Mouse (Mus musculus) liver, embryonic 12.5 days (tissue): ENCODE measurements around the gene 2200002D01Rik. TPM values are rescaled to one million over a fixed set of nuclear protein-coding genes. Genes with fewer than 3 reads are reported as not detected.
"Not testable (repeated sequence)": the region's sequence is repeated elsewhere in the genome, so short reads cannot be mapped to it uniquely, and the experiment has no call there.

ENCODE experiments used
- ATAC-seq: fragments of 200-750 bp; cut with Nextera tagmentation; 2 replicates; pipeline ENCODE4 v1.8.0; 2017; ENCODE audit warnings: moderate number of reproducible peaks, mild to moderate bottlenecking, moderate library complexity
- H3K27ac ChIP-seq: fragments of 300-500 bp; sonication (generic); 2 replicates; pipeline ENCODE4 v1.5.1; 2016; ENCODE audit warnings: mild to moderate bottlenecking
- H3K27me3 ChIP-seq: fragments of 300-500 bp; sonication (generic); replicated peaks from 2 replicates; pipeline ENCODE4 v1.6.1; 2016; ENCODE audit warnings: mild to moderate bottlenecking, moderate library complexity
- H3K36me3 ChIP-seq: fragments of 300-500 bp; sonication (generic); 2 replicates; pipeline ENCODE4 v1.6.1; 2016; ENCODE audit warnings: mild to moderate bottlenecking, moderate library complexity
- H3K4me1 ChIP-seq: fragments of 300-500 bp; sonication (generic); 2 replicates; pipeline ENCODE4 v1.6.1; 2016
- H3K4me2 ChIP-seq: fragments of 300-500 bp; sonication (generic); 2 replicates; pipeline ENCODE4 v1.6.1; 2016; ENCODE audit warnings: mild to moderate bottlenecking, moderate library complexity
- H3K4me3 ChIP-seq: fragments of 300-500 bp; sonication (generic); 2 replicates; pipeline ENCODE4 v1.5.1; 2016; ENCODE audit warnings: mild to moderate bottlenecking, moderate library complexity
- H3K9ac ChIP-seq: fragments of 300-500 bp; sonication (generic); 2 replicates; pipeline ENCODE4 v1.6.1; 2016; ENCODE audit warnings: mild to moderate bottlenecking, moderate library complexity
- H3K9me3 ChIP-seq: fragments of 300-500 bp; sonication (generic); replicated peaks from 2 replicates; pipeline ENCODE4 v1.6.1; 2016; ENCODE audit warnings: mild to moderate bottlenecking, moderate library complexity
- WGBS: fragments of 180-500 bp; shearing (Covaris S2); methylation state at CpG from one replicate; pipeline ENCODE4 v1.1.7; 2016; ENCODE audit not compliant: insufficient replicate concordance; 5-methylcytosine and 5-hydroxymethylcytosine counted together
- polyA plus RNA-seq: library from polyadenylated mRNA; unstranded; fragments of >200 nt; fragmentation: Nextera tagmentation; extraction: Ambion mirVana; gene quantifications from 2 replicates; pipeline ENCODE4 v1.2.1, GENCODE M21; 2016

Gene 2200002D01Rik
- polyA plus RNA-seq, 1 experiment from 2014 or later: 3.9 TPM

DNA sequence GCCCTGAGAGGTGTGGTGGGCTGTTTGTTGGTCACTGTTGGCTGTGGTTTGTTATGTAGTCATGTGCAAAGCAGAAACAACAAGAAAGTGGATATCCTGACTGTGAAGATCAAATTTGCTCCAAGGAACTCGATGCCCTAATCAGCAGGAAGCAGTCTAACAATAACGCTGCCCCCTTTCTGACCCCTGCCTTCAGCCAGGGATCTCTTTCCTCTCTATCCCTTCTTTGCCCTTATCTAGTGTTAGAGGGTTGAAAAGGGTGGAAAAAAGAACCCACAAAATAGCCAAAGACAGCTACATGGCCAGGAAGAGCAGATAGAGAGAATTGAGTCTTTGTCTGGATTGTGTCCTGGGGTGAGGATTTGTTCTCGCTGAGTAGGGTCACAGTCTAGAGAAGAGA lies 17.7 kb downstream of the 2200002D01Rik start:
- no peak for ATAC-seq
- Histone ChIP-seq H3K36me3 (peaks cover under 1% of the 10 kb centered on the region; the same call in 1 of the 2 replicates), H3K4me1 (peaks cover 14% of the 10 kb centered on the region), H3K9me3 (no peaks in the 10 kb centered on the region), H3K27me3 (peaks cover 52% of the 10 kb centered on the region), H3K4me3 (no peak overlapping the region), H3K27ac (no peak overlapping the region), H3K9ac (no peak overlapping the region), H3K4me2 (no peak overlapping the region)
- 12% methylated on average over 3 of the region's 3 CpGs for WGBS

DNA sequence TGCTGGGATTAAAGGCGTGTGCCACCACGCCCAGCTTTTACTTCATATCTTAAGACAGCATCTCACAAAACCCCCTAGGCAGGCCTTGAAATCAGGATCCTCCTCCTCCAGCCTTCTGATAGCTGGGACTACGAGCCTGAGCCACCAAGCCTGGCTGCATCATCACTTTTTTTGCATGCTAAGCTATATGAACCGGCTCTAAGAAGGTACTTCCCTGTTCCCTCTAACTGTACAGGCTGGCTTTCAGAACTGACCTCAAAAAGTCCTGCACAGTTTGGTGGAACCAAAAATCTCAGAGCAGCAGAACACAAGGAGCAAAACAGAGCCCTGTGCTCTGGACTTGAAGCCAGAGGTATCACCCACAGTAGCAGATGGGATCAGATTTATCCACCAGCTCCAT lies 20.1 kb downstream of the 2200002D01Rik start:
- WGBS: 29% methylated on average over 4 of the region's 4 CpGs
- Histone ChIP-seq H3K9ac (no peak overlapping the region), H3K27ac (no peak overlapping the region), H3K9me3 (no peaks in the 10 kb centered on the region), H3K4me2 (no peak overlapping the region), H3K4me3 (no peak overlapping the region), H3K36me3 (peaks cover 7% of the 10 kb centered on the region; the same call in 1 of the 2 replicates), H3K27me3 (peaks cover 46% of the 10 kb centered on the region), H3K4me1 (peaks cover 20% of the 10 kb centered on the region)
- ATAC-seq: no peak

DNA sequence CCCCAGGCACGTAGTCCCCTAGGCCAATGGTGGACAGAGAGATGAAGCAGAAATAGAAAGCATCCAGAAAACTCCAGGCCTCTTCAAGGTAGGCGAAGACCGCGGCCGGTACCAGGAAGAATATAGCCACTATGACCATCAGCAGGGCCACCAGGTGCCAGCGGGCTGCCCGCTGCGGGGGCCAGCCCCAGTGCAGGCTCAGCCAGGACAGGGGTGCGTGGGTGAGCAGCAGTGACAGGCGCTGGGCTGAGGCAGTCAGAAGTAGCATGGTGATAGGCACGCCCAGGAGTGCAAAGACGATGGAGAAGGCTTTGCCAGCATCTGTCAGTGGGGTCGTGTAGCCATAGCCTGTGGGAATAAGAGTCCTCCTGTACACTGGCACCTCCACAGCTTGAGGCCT lies 22.7 kb downstream of the 2200002D01Rik start:
- peaks cover 21% of the 10 kb centered on the region for H3K27me3 ChIP-seq
- peaks cover 7% of the 10 kb centered on the region; the same call in 1 of the 2 replicates for H3K36me3 ChIP-seq
- H3K4me1 ChIP-seq: peaks cover 6% of the 10 kb centered on the region
- no peak for ATAC-seq
- H3K4me2 ChIP-seq: no peak overlapping the region
- no peaks in the 10 kb centered on the region for H3K9me3 ChIP-seq
- H3K27ac ChIP-seq: no peak overlapping the region
- H3K4me3 ChIP-seq: no peak overlapping the region
- WGBS: 79% methylated on average over 13 of the region's 13 CpGs
- no peak overlapping the region for H3K9ac ChIP-seq

DNA sequence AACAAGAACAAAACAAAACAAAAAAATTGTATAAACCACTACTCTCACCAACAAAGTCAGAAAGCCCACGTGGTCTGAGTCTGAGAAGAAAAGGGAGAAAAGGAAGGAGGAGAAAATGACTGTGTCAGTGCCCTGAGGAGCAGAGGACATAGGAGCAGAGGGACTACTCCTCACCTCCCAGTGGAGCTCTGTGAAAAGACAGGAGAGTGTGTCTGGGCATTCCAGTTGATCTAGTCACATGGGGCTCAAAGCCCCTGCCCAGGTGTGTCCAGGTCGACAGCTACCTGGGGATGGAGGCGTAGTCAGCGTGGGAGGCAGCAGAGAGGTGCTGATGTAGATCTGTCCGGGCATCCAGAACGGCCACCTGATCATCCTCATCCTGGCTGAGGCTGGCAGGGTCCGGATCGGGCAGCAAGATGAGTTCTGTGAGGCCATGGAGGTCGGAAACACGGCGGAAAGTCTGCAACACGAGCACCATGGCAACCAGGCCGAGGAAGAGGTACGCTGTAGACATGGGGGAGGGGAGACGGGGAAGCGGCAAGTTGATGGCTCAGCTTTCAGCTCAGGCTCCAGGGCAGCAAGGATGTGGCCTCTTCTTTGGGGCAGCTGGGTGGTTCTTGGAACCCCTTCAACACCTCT lies 23.4 kb downstream of the 2200002D01Rik start:
- Histone ChIP-seq H3K9ac (no peak overlapping the region), H3K4me3 (no peak overlapping the region), H3K4me1 (peaks cover 6% of the 10 kb centered on the region), H3K9me3 (peaks cover 6% of the 10 kb centered on the region), H3K36me3 (peaks cover 7% of the 10 kb centered on the region; the same call in 1 of the 2 replicates), H3K4me2 (no peak overlapping the region), H3K27ac (no peak overlapping the region), H3K27me3 (peaks cover 14% of the 10 kb centered on the region)
- ATAC-seq: no peak
- WGBS: 47% methylated on average over 16 of the region's 16 CpGs

DNA sequence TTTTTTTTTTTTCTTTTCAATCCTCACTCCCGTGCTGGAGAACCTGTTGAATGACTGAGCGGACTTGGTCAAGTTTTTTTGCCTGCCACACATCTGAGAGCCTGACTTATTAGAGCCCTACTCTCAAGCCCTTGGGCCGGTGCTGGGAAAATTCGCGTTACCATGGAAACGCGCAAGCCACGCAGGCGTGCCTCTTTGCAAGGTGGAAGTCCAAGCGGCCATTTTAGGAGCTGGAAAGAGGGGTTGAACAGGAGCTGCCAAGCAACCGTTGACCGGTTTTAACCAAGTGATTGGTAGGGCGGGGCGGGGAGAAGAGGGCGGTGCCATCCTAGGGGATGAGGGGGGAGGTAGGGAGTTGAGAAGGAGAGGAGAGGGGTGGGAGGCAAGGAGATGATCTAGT lies 33.4 kb downstream of the 2200002D01Rik start:
- H3K4me2 ChIP-seq: no peak overlapping the region
- whole genome bisulfite sequencing: 53% methylated on average over 15 of the region's 15 CpGs
- ATAC-seq: no peak
- H3K27me3 ChIP-seq: 0 out of 2 replicates have a peak, but pooled peaks cover 10% of the 10 kb centered on the region
- H3K9me3 ChIP-seq: peaks cover 21% of the 10 kb centered on the region
- H3K27ac ChIP-seq: no peak overlapping the region
- H3K9ac ChIP-seq: no peak overlapping the region
- no peak overlapping the region for H3K4me3 ChIP-seq
- H3K36me3 ChIP-seq: 0 out of 2 replicates have a peak, but pooled peaks cover 3% of the 10 kb centered on the region
- H3K4me1 ChIP-seq: peaks cover 26% of the 10 kb centered on the region

DNA sequence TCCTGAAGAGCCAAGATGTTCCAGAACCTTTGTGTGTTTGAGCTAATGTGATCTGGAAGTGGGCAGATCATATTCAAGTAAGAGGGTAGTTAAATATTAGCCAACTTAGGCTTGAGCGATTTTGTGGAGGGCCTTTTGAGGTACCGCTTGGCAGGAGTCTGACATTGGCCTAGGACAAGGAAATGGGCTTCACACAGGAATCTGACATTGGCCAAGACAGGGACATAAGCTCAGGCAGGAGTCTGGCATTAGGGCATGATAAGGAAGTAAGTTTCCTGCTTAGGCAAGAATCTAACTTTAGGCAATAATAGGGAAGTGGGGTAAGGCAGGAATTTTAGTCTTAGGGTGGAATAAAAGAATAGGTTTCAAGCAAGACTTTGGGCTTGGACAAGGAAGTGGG lies 34.0 kb downstream of the 2200002D01Rik start:
- no peak overlapping the region for H3K27ac ChIP-seq
- peaks cover 26% of the 10 kb centered on the region for H3K4me1 ChIP-seq
- WGBS: 64% methylated on average over 2 of the region's 2 CpGs
- H3K4me3 ChIP-seq: no peak overlapping the region
- H3K36me3 ChIP-seq: 0 out of 2 replicates have a peak, but pooled peaks cover under 1% of the 10 kb centered on the region
- H3K27me3 ChIP-seq: 0 out of 2 replicates have a peak, but pooled peaks cover 10% of the 10 kb centered on the region
- ATAC-seq: no peak
- no peak overlapping the region for H3K9ac ChIP-seq
- H3K9me3 ChIP-seq: peaks cover 14% of the 10 kb centered on the region
- no peak overlapping the region for H3K4me2 ChIP-seq

DNA sequence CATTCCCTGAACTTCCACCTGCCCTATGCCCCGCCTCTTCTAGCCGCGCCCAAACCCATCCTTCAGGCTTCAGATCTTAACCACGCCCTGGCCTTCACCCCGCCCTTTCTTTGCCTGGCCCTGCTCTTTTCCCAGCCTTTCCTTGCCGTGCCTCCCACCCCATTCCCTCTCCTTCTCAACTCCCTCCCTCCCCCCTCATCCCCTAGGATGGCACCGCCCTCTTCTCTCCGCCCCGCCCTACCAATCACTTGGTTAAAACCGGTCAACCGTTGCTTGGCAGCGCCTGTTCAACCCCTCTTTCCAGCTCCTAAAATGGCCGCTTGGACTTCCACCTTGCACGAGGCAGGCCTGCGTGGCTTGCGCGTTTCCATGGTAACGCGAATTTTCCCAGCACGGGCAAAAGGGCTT lies 34.6 kb downstream of the 2200002D01Rik start, which contains the start of gene Catsperg1:
Catsperg1 (minus strand) TSS at position 361 of the 408 bp plus-strand sequence.
- ATAC-seq: no peak
- Histone ChIP-seq H3K36me3 (no peaks in the 10 kb centered on the region), H3K27me3 (0 out of 2 replicates have a peak, but pooled peaks cover 10% of the 10 kb centered on the region), H3K4me1 (peaks cover 26% of the 10 kb centered on the region), H3K9me3 (peaks cover 9% of the 10 kb centered on the region), H3K9ac (no peak within 1 kb of the TSS), H3K4me2 (peak within 1 kb of the TSS; percentile 62), H3K27ac (no peak within 1 kb of the TSS), H3K4me3 (peak within 1 kb of the TSS; percentile 42; the same call in 1 of the 2 replicates)
- WGBS: 23% methylated on average over 20 of the region's 20 CpGs

DNA sequence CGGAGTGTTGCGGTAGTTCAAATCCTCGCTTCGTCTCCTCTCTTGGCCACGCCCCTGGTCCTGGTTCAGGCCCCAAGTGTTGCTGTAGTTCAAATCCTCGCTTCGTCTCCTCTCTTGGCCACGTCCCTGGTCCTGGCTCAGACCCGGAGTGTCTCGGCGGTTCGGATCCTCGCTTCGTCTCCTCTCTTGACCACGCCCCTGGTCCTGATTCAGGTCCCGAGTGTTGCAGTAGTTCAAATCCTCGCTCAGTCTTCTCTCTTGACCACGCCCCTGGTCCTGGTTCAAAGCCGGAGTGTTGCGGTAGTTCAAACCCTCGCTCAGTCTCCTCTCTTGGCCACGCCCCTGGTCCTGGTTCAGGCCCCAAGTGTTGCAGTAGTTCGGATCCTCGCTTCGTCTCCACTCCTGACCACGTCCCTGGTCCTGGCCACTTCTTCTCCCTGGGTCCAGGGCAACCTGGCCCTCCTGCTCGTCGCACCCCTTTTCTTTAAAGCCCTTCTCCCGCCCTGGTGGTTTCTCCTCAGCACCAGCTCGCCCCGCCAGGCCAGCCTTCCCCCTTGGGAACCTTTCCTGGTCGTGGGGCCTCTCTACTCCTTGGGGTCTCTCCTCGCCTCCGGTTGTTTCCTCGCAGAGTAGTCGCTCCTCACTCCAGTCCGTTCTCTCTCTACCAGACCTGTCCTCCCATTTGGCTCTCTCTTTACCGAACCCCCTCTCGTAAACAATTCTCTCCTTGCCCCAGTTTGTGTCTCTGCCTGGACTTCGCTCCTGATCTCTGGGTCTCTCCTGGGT lies 35.3 kb downstream of the 2200002D01Rik start:
- H3K4me3 ChIP-seq: peak overlapping the region; percentile 42
- 29% methylated on average over 40 of the region's 40 CpGs for WGBS
- not testable (repeated sequence) for H3K36me3 ChIP-seq, H3K9ac ChIP-seq, ATAC-seq, H3K9me3 ChIP-seq, H3K27ac ChIP-seq
- H3K4me2 ChIP-seq: peak overlapping the region; percentile 62
- H3K27me3 ChIP-seq: 0 out of 2 replicates have a peak, but pooled peaks cover 10% of the 10 kb centered on the region
- peaks cover 26% of the 10 kb centered on the region for H3K4me1 ChIP-seq

DNA sequence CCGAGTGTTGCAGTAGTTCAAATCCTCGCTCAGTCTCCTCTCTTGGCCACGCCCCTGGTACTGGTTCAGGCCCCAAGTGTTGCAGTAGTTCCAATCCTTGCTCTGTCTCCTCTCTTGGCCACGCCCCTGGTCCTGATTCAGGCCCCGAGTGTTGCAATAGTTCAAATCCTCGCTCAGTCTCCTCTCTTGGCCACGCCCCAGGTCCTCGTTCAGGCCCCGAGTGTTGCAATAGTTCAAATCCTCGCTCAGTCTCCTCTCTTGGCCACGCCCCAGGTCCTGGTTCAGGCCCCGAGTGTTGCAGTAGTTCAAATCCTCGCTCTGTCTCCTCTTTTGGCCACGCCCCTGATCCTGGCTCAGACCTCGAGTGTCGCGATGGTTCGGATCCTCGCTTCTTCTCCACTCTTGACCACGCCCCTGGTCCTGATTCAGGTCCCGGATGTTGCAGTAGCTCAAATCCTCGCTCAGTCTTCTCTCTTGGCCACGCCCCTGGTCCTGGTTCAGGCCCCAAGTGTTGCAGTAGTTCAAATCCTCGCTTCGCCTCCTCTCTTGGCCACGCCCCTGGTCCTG lies 36.0 kb downstream of the 2200002D01Rik start:
- Histone ChIP-seq H3K9me3 (peaks cover 7% of the 10 kb centered on the region; the same call in 1 of the 2 replicates), H3K9ac (no peak overlapping the region), H3K36me3 (no peaks in the 10 kb centered on the region), H3K27me3 (0 out of 2 replicates have a peak, but pooled peaks cover 10% of the 10 kb centered on the region), H3K4me1 (peaks cover 26% of the 10 kb centered on the region), H3K4me2 (peak overlapping the region; percentile 62), H3K27ac (peak overlapping the region; percentile 71; the same call in 1 of the 2 replicates), H3K4me3 (peak overlapping the region; percentile 42)
- ATAC-seq: no peak
- WGBS: 6% methylated on average over 26 of the region's 26 CpGs

DNA sequence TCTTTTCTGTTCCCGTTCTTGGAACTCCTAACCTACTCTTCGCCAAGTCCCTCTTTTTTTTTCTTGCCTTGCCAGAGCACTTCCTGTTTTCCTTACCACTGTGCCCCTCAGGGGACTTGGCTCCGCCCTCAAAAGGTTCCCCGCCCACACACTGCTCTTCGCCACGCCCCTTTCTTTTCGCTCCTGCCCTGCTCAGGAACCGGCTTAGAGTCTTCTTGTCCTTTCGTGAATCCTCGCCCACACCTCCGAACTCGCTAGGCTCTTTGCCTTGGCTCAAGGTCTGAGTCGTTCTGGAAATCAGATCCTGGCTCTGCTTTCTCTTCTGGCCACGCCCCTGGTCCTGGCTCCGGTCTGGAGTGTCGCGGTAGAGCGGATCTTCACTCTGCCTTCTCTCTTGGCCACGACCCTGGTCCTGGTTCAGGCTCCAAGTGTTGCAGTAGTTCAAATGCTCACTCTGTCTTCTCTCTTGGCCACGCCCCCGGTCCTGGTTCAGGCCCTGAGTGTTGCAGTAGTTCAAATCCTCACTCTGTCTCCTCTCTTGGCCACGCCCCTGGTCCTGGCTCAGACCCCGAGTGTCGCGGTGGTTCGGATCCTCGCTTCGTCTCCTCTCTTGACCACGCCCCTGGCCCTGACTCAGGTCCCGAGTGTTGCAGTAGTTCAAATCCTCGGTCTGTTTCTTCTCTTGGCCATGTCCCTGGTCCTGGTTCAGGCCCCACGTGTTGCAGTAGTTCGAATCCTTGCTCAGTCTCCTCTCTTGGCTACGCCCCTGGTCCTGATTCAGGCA lies 36.7 kb downstream of the 2200002D01Rik start:
- H3K36me3 ChIP-seq: no peaks in the 10 kb centered on the region
- peak overlapping the region; percentile 71 for H3K27ac ChIP-seq
- 2% methylated on average over 34 of the region's 34 CpGs for WGBS
- ATAC-seq: peak; percentile 77
- H3K9ac ChIP-seq: no peak overlapping the region
- 0 out of 2 replicates have a peak, but pooled peaks cover 10% of the 10 kb centered on the region for H3K27me3 ChIP-seq
- H3K9me3 ChIP-seq: peaks cover 4% of the 10 kb centered on the region; the same call in 1 of the 2 replicates
- H3K4me1 ChIP-seq: peaks cover 26% of the 10 kb centered on the region
- peak overlapping the region; percentile 62 for H3K4me2 ChIP-seq
- peak overlapping the region; percentile 42 for H3K4me3 ChIP-seq

DNA sequence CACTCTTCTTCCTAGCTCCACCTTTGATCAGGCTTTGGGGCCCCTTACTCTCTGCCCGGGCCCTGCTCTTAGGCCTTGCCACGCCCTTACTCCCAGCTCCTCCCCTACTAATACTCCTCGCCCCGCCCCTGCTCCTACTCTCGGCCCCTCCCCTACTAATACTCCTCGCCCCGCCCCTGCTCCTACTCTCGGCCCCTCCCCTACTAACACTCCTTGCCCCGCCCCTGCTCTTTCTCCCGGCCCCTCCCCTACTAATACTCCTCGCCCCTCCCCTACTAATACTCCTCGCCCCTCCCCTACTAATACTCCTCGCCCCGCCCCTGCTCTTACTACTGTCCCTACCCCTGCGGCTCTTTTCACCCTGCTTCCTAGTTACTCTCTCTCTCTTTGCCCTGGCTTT lies 37.3 kb downstream of the 2200002D01Rik start:
- Histone ChIP-seq H3K4me1 (peaks cover 26% of the 10 kb centered on the region), H3K27ac (peak overlapping the region; percentile 71), H3K4me3 (peak overlapping the region; percentile 42), H3K4me2 (peak overlapping the region; percentile 62), H3K27me3 (0 out of 2 replicates have a peak, but pooled peaks cover 10% of the 10 kb centered on the region)
- 9% methylated on average over 15 of the region's 15 CpGs for WGBS
- not testable (repeated sequence) for H3K36me3 ChIP-seq, H3K9me3 ChIP-seq, H3K9ac ChIP-seq
- ATAC-seq: peak; percentile 68
